Mouse (Mus musculus) C2C12 (cell line): ENCODE measurements around the gene Prickle2.

ENCODE experiments used
- CEBPB ChIP-seq: IDR thresholded peaks from one replicate; pipeline ENCODE4 v1.6.1; 2011; ENCODE audit warnings: low read depth, mild to moderate bottlenecking, control low read depth, moderate library complexity
- CTCF ChIP-seq: IDR thresholded peaks from one replicate; pipeline ENCODE4 v1.5.1; 2011; ENCODE audit not compliant: control insufficient read depth, insufficient read depth, insufficient read length
- FOSL1 ChIP-seq: IDR thresholded peaks from one replicate; pipeline ENCODE4 v1.8.0; 2011; ENCODE audit warnings: mild to moderate bottlenecking, low read length; ENCODE audit not compliant: poor library complexity, insufficient read depth, severe bottlenecking
- MAX ChIP-seq: IDR thresholded peaks from one replicate; pipeline ENCODE4 v1.6.1; 2011; ENCODE audit warnings: mild to moderate bottlenecking, control low read depth
- MYOD1 ChIP-seq: IDR thresholded peaks from one replicate; pipeline ENCODE4 v1.6.1; 2011; ENCODE audit warnings: low read depth; ENCODE audit not compliant: control insufficient read depth, insufficient read length
- MYOG ChIP-seq: IDR thresholded peaks from one replicate; pipeline ENCODE4 v1.6.1; 2011; ENCODE audit not compliant: control insufficient read depth, insufficient read length; ENCODE audit errors: extremely low read depth
- USF1 ChIP-seq: IDR thresholded peaks from one replicate; pipeline ENCODE4 v1.6.1; 2011; ENCODE audit warnings: low read depth, mild to moderate bottlenecking, control low read depth, moderate library complexity

DNA sequence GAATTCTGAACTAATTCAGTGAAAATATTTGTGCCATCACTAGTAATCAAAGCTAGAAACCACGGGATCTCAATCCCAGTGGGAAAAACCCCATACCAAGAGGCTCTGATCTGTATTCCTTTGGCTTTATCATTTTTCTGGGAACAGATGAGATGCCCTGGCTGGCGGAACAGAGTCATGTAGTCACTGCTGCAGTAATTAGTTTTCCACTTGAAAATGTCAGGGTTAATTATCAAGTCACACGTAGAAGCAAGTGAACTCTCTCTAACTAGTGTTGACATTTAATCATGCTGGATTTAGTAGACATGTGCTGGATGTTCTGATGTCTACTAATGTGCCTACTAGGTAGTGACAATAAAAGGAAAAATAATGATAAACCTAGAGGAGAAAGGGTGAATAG, 199.7 kb downstream of the Prickle2 start:
- TF ChIP-seq CTCF = no peak
- no peak for TF ChIP-seq USF1
- no peak for TF ChIP-seq MAX
- no peak for TF ChIP-seq MYOG
- no peak for TF ChIP-seq CEBPB
- no peak for TF ChIP-seq MYOD1
- TF ChIP-seq FOSL1 = no peak
